Mouse (Mus musculus) hindbrain, embryonic 10.5 days (tissue): Measurements from ENCODE around the gene Efcab1. TPM values are rescaled to one million over a fixed set of nuclear protein-coding genes. Genes with fewer than 3 reads are reported as not detected.
A peak's percentile ranks its signal among the peaks of the same experiment; 100 is the strongest.
"Not testable (repeated sequence)": the region's sequence is repeated elsewhere in the genome, so short reads cannot be mapped to it uniquely, and the experiment has no call there.

ENCODE experiments used
- DNase-seq: peaks from one replicate; pipeline ENCODE4 v3.0.0-alpha.2; 2017; ENCODE audit warnings: low spot score
- H3K27ac ChIP-seq: fragments of 300-500 bp; sonication (generic); 2 replicates; pipeline ENCODE4 v1.5.1; 2016; ENCODE audit warnings: mild to moderate bottlenecking, moderate library complexity
- H3K27me3 ChIP-seq: fragments of 300-500 bp; sonication (generic); 2 replicates; pipeline ENCODE4 v1.6.1; 2016; ENCODE audit warnings: mild to moderate bottlenecking; ENCODE audit not compliant: poor library complexity, insufficient read depth, severe bottlenecking
- H3K36me3 ChIP-seq: fragments of 300-500 bp; sonication (generic); 2 replicates; pipeline ENCODE4 v1.6.1; 2016; ENCODE audit warnings: mild to moderate bottlenecking, moderate library complexity
- H3K4me1 ChIP-seq: fragments of 300-500 bp; sonication (generic); replicated peaks from 2 replicates; pipeline ENCODE4 v1.6.1; 2016; ENCODE audit warnings: mild to moderate bottlenecking
- H3K4me3 ChIP-seq: fragments of 300-500 bp; sonication (generic); 2 replicates; pipeline ENCODE4 v1.5.1; 2016; ENCODE audit warnings: mild to moderate bottlenecking, moderate library complexity
- H3K9me3 ChIP-seq: fragments of 300-500 bp; sonication (generic); 2 replicates; pipeline ENCODE4 v1.6.1; 2016; ENCODE audit warnings: mild to moderate bottlenecking, moderate library complexity
- WGBS: fragments of 180-500 bp; shearing (Covaris S2); methylation state at CpG from one replicate; pipeline ENCODE4 v1.1.7; 2016; 5-methylcytosine and 5-hydroxymethylcytosine counted together
- polyA plus RNA-seq: library from polyadenylated mRNA; unstranded; fragments of >200 nt; fragmentation: Nextera tagmentation; extraction: Ambion mirVana; gene quantifications from 2 replicates; pipeline ENCODE4 v1.2.1, GENCODE M21; 2016

Efcab1 gene
- 10.2 and 12.8 TPM in 2 replicates for polyA plus RNA-seq

DNA sequence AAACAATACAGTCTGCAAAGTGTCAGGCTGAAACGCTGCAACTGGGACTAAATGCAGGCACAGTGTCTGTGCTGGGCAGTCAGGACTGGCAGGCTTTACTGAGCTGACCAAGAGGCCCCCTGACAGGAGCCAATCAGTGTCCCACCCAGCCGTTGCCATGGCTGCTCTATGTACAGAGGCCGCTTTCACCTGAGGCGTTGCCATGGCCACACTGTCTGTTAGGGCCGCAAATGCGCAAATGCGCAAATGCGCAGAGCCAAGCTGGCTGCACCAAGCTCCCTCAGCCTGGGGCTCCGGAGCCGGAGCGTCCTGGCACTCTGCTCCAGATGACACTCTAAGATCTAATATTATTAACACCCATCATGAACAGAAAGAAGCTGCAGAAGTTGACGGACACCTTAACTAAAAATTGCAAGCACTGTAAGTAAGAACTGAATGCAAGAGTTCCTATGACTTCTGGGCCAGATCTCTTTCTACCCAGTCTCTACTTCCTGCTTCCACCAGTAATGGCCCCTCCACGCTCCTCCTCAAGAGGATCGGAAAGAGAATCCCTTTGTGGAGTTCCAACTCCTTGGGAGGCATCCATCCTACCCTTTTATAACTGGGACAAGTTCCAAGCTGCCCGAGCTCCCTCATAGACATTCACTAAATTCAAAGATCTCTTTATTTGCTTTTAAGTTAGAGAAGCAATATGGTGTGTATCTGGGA is at the start of gene Efcab1:
Efcab1 (plus strand) TSS at position 214 of the 708 bp plus-strand sequence.
- Histone ChIP-seq H3K27me3 (no peaks in the 10 kb centered on the region), H3K4me3 (peak within 1 kb of the TSS; percentile 47), H3K4me1 (peaks cover 14% of the 10 kb centered on the region), H3K9me3 (no peaks in the 10 kb centered on the region), H3K36me3 (no peaks in the 10 kb centered on the region), H3K27ac (peak within 1 kb of the TSS; percentile 53; the same call in 1 of the 2 replicates)
- WGBS, result 16% methylated on average over 15 of the region's 15 CpGs
- peak; percentile 83 for DNase-seq

DNA sequence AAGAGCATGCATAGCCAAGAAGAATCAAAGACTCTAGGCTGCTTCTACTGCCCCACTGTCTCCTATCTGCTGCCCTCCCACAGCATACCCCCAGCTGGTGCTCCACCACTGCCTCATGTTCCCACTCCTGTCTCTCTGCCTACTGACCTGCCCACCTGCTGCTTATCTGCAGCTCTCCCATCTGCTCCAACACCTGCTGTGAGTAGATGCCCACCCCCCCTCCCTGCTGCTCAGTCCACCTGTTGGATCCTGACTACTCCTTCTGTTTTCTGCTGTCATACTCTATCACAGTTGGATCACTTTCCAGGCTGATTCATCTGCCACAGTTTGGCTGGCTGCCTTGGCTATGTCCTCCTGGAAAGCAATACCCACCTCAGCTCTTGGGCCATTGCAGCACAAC is 47.0 kb upstream of the Efcab1 start:
- H3K9me3 ChIP-seq, result no peaks in the 10 kb centered on the region
- no peak overlapping the region for H3K4me3 ChIP-seq
- DNase-seq, result no peak
- H3K27ac ChIP-seq, result no peak overlapping the region
- no peaks in the 10 kb centered on the region for H3K4me1 ChIP-seq
- no peaks in the 10 kb centered on the region for H3K27me3 ChIP-seq
- H3K36me3 ChIP-seq, result no peaks in the 10 kb centered on the region

DNA sequence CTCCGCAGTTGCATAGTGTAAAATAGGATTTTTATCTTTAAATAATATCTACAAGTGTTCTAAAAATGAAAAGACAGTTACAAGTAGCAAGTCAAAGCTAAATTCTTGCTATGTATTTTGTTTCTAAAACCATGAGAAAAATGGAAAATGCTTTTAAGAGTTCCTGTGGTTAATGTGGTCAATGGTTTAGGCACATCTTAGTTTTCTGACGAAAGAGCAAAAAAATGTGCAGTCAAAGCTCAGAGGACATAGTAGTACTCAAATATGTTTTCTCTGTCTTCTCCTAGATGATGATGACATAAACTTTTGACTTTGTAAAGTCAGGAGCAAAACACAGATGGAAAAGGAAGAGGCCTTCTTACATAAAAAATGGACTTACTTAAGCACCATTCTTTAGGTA is 21.5 kb upstream of the Efcab1 start:
- no peak for DNase-seq
- Histone ChIP-seq H3K27me3 (no peaks in the 10 kb centered on the region), H3K4me3 (no peak overlapping the region), H3K36me3 (no peaks in the 10 kb centered on the region), H3K27ac (no peak overlapping the region), H3K4me1 (no peaks in the 10 kb centered on the region), H3K9me3 (no peaks in the 10 kb centered on the region)
- 90% methylated on average over 2 of the region's 2 CpGs for WGBS

DNA sequence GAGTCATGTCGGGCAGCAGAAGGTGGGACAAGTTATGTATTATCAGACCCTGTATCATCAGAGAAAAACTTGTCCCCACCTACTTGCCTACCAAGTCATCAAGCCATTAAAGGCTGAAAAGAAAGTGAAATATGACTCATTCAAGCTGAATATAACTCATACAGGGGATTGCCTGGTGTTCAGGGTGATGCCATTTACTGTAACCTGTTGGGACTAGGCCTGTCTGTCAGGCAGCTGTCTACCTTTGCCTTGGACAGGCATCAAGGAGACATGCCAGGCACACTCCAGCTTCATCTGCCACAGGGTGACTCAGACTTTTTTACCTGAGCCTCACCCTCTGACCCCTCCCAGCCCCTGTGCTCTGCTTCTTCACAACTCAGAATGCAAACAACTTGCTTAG is 21.0 kb upstream of the Efcab1 start:
- 76% methylated on average over 1 of the region's 1 CpGs for WGBS
- H3K4me3 ChIP-seq, result no peak overlapping the region

DNA sequence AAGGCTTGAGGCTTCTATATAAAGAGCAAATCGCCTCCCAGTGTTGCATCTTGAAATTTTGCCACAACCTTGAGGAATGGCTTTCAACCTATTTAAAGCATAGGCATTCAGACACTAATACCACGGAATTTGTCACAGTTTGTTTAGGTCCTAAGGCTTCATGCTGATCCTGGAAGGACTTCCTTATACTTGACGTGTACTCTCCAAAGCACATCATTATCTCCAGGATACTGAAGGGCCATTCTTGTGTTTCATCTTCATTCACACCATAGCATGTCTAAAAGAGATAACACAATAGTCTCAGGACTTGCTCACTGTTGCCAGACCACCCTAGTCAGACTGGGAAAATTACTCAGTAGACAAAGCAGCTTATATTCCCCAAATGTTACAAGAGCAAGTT is 13.9 kb upstream of the Efcab1 start:
- no peaks in the 10 kb centered on the region for H3K36me3 ChIP-seq
- no peaks in the 10 kb centered on the region for H3K4me1 ChIP-seq
- no peaks in the 10 kb centered on the region for H3K27me3 ChIP-seq
- WGBS, result 63% methylated on average over 3 of the region's 3 CpGs
- no peak for DNase-seq
- H3K4me3 ChIP-seq, result no peak overlapping the region
- H3K27ac ChIP-seq, result no peak overlapping the region
- no peaks in the 10 kb centered on the region for H3K9me3 ChIP-seq

More for the DNA sequence above, 21.0 kb upstream of the Efcab1 start:
- Histone ChIP-seq H3K36me3 (no peaks in the 10 kb centered on the region), H3K27ac (no peak overlapping the region), H3K27me3 (no peaks in the 10 kb centered on the region), H3K4me1 (no peaks in the 10 kb centered on the region), H3K9me3 (no peaks in the 10 kb centered on the region)
- DNase-seq, result no peak

DNA sequence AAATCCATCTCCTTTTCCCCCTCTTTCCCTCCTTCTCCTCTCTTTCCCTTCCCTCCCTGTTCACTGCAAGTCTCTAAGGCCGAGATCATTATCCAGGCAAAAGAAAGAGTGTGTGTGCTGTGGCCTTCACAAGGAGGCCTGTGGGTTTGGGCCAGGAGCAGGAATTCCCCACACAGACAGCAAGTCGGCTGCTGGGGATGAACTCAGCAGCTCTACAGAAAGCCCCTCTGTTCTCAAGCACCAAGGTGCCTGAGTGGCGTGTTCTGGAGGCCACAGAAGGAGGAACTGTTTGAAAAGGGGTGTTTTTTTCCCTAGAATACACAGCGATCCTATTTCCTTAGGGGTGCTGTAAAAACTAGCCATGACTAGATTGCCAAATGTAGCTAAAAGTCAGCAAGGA is 12.5 kb upstream of the Efcab1 start:
- no peaks in the 10 kb centered on the region for H3K4me1 ChIP-seq
- no peaks in the 10 kb centered on the region for H3K27me3 ChIP-seq
- H3K36me3 ChIP-seq, result no peaks in the 10 kb centered on the region
- H3K9me3 ChIP-seq, result no peaks in the 10 kb centered on the region
- no peak overlapping the region for H3K4me3 ChIP-seq
- no peak for DNase-seq
- H3K27ac ChIP-seq, result no peak overlapping the region
- WGBS, result 73% methylated on average over 4 of the region's 4 CpGs

DNA sequence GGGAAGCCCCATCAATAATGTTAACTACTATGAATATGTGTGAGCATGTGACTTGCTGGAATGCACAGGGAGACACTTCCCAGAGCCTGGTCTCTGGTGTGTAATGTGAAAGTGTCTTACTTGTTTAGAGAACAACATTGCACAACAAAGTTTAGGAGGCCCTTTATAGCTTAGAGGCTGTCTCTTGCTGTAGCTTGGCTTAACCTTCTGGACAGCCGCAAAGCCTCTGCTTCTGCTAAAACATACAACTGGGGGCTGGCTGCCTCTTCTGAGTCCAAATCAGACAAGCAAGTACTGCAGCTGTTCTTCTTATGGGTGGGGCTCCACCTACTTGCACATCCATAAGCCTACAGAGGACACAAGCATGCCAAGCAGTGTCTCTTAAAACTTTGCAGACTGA is 11.7 kb upstream of the Efcab1 start:
- no peak for DNase-seq
- no peaks in the 10 kb centered on the region for H3K9me3 ChIP-seq
- WGBS, result 91% methylated on average over 1 of the region's 1 CpGs
- H3K27ac ChIP-seq, result no peak overlapping the region
- H3K4me3 ChIP-seq, result no peak overlapping the region
- H3K36me3 ChIP-seq, result no peaks in the 10 kb centered on the region
- no peaks in the 10 kb centered on the region for H3K27me3 ChIP-seq
- H3K4me1 ChIP-seq, result no peaks in the 10 kb centered on the region

DNA sequence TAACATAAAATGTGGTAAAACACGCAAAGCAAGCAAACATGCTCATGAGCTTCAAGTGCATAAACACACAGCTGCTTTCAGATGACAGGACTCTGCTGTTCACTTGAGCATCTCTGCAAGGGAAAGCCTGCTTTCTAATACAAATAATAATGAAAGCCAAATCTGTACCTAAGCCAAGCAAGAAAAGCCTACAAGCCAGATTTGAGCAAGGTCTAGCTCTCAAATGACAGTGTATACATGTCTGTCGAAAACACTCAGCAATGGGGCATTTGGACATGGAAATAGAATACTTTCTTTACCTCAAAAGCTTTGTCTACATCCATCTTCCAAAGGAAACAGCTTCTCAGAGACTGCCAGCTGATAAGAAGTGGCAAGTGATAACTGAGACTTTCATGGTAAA is 10.9 kb upstream of the Efcab1 start:
- Histone ChIP-seq H3K27ac (no peak overlapping the region), H3K9me3 (no peaks in the 10 kb centered on the region), H3K36me3 (no peaks in the 10 kb centered on the region), H3K4me3 (no peak overlapping the region), H3K27me3 (no peaks in the 10 kb centered on the region), H3K4me1 (no peaks in the 10 kb centered on the region)
- WGBS, result 87% methylated on average over 2 of the region's 2 CpGs
- DNase-seq, result no peak

DNA sequence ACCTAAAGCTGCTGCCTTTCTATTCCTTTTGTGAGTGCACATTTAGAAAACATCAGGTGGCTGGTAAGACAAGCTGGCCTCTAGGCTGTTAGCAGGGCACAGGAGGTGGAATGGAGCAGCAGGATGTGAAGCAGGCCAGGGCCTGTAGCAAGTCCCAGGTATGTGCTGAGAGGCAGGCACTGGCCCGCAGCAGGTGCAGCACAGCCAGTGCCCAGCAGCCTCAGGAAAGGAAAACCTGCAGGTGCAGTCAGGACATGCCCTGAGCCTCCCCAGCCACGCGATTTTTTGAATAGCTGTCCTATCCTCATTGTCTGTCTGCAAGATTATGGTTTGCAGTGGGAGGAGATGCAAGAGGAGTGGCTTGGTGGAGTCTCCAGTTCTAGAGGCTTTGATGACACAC is 24.3 kb downstream of the Efcab1 start:
- DNase-seq, H3K4me1 ChIP-seq, H3K4me3 ChIP-seq, H3K27me3 ChIP-seq, H3K27ac ChIP-seq, H3K36me3 ChIP-seq, H3K9me3 ChIP-seq: not testable (repeated sequence)
- 63% methylated on average over 3 of the region's 3 CpGs for WGBS

DNA sequence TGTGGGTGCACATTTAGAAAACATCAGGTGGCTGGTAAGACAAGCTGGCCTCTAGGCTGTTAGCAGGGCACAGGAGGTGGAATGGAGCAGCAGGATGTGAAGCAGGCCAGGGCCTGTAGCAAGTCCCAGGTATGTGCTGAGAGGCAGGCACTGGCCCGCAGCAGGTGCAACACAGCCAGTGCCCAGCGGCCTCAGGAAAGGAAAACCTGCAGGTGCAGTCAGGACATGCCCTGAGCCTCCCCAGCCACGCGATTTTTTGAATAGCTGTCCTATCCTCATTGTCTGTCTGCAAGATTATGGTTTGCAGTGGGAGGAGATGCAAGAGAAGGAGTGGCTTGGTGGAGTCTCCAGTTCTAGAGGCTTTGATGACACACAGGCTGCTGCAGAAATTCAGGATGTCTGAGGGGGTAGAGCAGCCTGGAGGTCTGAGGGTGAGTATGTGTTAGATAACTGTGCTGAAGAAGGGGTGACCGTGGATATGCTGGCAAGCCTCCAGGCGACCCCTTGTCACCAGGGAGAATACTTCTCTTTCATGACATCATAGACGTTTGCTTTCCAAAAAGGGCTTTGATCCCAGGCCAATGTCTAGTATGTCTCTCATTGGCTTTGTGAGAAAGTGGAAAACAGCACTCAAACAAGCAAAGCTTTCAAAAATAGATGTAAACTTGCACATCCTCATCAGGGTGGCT is 30.2 kb downstream of the Efcab1 start:
- not testable (repeated sequence) for DNase-seq, H3K36me3 ChIP-seq, H3K4me1 ChIP-seq, H3K9me3 ChIP-seq, H3K4me3 ChIP-seq, H3K27me3 ChIP-seq, H3K27ac ChIP-seq
- 66% methylated on average over 7 of the region's 7 CpGs for WGBS

DNA sequence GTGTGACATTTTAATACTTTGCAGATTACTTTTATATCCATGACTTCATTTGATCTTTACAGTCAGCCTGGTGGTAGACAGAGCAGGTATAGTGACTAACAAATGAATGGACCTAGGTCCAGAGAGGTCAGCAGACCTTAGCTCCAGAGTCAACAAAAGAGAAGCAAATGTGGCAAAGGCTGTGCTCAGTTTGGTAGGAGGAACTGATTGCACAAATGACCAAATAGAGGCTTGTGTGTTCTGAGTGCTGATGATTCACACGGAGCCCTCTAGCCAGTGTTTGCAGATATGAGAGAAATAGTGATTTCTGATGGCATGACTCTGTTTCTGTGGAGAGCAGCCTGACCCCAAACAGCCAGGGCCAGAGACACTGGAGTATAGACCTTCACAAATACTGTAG is 33.1 kb downstream of the Efcab1 start:
- 87% methylated on average over 1 of the region's 1 CpGs for WGBS
- H3K4me3 ChIP-seq, result no peak overlapping the region
- no peaks in the 10 kb centered on the region for H3K4me1 ChIP-seq
- no peaks in the 10 kb centered on the region for H3K9me3 ChIP-seq
- no peak overlapping the region for H3K27ac ChIP-seq
- no peaks in the 10 kb centered on the region for H3K27me3 ChIP-seq
- H3K36me3 ChIP-seq, result no peaks in the 10 kb centered on the region
- no peak for DNase-seq

DNA sequence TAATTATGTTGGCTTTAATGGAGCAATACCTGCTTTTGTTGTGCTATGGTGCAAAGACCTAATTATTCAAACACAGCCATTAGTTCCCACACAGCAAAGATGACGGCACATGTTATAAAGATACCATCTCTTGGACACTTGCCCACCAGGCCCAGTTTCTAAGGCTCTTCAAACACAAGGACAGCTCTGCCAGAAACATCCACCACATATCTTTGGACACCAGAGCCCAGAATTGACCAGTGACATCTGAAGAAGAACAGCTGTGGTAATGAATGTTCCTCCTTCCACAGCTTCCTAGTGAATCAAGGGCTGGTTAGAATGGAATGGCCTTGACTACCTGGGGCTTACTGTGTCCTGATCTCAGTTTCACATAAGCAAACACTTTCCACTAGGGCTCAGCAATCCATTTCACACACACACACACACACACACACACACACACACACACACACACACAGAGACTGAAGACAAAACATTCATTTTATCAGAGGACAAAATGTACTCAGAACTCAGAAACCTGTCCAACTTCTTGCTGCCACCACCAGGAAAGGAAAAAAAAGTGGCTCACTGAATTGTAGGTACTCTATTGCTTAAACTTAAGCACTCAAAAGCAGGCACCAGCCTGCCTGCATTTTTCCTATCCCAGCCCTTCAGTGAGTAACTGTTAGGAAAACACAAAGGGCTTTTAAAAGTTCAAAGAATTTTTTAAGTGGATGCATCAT is 33.7 kb downstream of the Efcab1 start:
- no peak overlapping the region for H3K4me3 ChIP-seq
- H3K9me3 ChIP-seq, result no peaks in the 10 kb centered on the region
- no peak for DNase-seq
- no peaks in the 10 kb centered on the region for H3K4me1 ChIP-seq
- no peaks in the 10 kb centered on the region for H3K27me3 ChIP-seq
- no peaks in the 10 kb centered on the region for H3K36me3 ChIP-seq
- no peak overlapping the region for H3K27ac ChIP-seq
- 84% methylated on average over 1 of the region's 1 CpGs for WGBS

DNA sequence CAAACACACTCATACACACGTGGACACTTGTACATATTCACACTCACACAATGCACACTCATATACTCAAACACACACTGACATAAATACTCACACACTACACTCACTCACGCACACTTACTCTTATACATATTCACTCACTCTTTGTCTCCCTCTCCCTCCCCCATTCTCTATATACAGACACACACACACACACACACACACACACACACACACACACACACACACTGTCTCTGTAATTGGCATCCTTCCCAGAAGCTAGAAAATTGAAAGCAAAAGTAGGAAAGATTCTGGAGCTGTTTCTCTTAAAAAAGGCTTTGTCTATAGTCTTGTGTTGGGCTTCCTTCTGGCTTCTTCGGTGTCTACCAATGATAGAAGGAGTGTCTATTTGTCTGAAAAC is 34.5 kb downstream of the Efcab1 start:
- H3K27ac ChIP-seq, result no peak overlapping the region
- H3K9me3 ChIP-seq, result no peaks in the 10 kb centered on the region
- H3K36me3 ChIP-seq, result no peaks in the 10 kb centered on the region
- no peak overlapping the region for H3K4me3 ChIP-seq
- H3K4me1 ChIP-seq, result no peaks in the 10 kb centered on the region
- H3K27me3 ChIP-seq, result no peaks in the 10 kb centered on the region
- 82% methylated on average over 3 of the region's 3 CpGs for WGBS
- DNase-seq, result no peak
